Mouse (Mus musculus): ENCODE results near the gene Cxcl14. TPM values are rescaled to one million over a fixed set of nuclear protein-coding genes. Genes with fewer than 3 reads are reported as not detected.

Gene Cxcl14
- 0.08 and 0.16 TPM in 2 replicates for polyA plus RNA-seq (2015; fragmentation: Nextera tagmentation; extraction: Ambion mirVana)

GRCm38 (mm10) chr13:56295943-56296658, at the start of gene Cxcl14:
Gene Cxcl14 (minus strand): TSS chr13:56296551.
- Histone ChIP-seq H3K36me3 (replicated peaks) (no peaks in the 10 kb centered on the region), H3K4me2 (peak within 1 kb of the TSS; percentile 20; the same call in 1 of the 2 replicates), H3K9ac (no peak within 1 kb of the TSS), H3K4me3 (replicated peaks) (0 out of 2 replicates have a peak within 1 kb of the TSS, but pooled peaks have one; percentile 1), H3K4me1 (replicated peaks) (no peaks in the 10 kb centered on the region), H3K27ac (replicated peaks) (no peak within 1 kb of the TSS), H3K9me3 (replicated peaks) (no peaks in the 10 kb centered on the region), H3K27me3 (peaks cover 78% of the 10 kb centered on the region)
- 2% methylated on average over 70 of the region's 76 CpGs for WGBS (ENCODE audit: insufficient replicate concordance)
- ATAC-seq (ENCODE audit: insufficient read depth) = no peak

DNA sequence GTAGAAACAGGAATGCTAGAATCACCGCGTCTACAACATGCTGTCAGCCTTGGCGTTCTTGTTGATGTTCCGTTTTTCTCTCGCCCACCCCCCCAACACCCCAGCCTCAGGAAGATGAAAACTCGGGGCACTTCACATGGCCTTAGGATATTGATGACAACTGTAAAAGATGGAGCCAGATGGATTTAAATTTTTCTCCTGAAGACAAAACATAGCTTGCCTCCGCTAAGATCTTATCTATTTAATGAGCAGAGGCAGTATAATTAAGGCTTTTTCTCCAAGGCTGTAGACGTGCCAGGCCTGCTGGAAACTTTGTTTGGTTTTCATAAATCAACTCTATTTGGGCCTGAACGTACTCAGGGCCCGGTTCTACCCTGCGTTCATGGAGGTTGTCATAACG, 48.0 kb upstream of the Cxcl14 start:
- H3K4me3 ChIP-seq (replicated peaks) = no peak overlapping the region
- H3K4me1 ChIP-seq (replicated peaks) = no peaks in the 10 kb centered on the region
- 73% methylated on average over 12 of the region's 12 CpGs for WGBS (ENCODE audit: insufficient replicate concordance)
- no peak overlapping the region for H3K9ac ChIP-seq
- H3K27me3 ChIP-seq = no peaks in the 10 kb centered on the region
- no peaks in the 10 kb centered on the region for H3K36me3 ChIP-seq (replicated peaks)
- ATAC-seq (ENCODE audit: insufficient read depth) = no peak
- H3K9me3 ChIP-seq (replicated peaks) = no peaks in the 10 kb centered on the region
- no peak overlapping the region for H3K4me2 ChIP-seq
- no peak overlapping the region for H3K27ac ChIP-seq (replicated peaks)

GRCm38 (mm10) chr13:56342491-56342890, 46.1 kb upstream of the Cxcl14 start:
- Histone ChIP-seq H3K36me3 (replicated peaks) (no peaks in the 10 kb centered on the region), H3K9me3 (replicated peaks) (no peaks in the 10 kb centered on the region), H3K9ac (no peak overlapping the region), H3K27me3 (no peaks in the 10 kb centered on the region), H3K27ac (replicated peaks) (no peak overlapping the region), H3K4me2 (no peak overlapping the region), H3K4me1 (replicated peaks) (no peaks in the 10 kb centered on the region), H3K4me3 (replicated peaks) (no peak overlapping the region)
- no peak for ATAC-seq (ENCODE audit: insufficient read depth)
- WGBS (ENCODE audit: insufficient replicate concordance) = 70% methylated on average over 10 of the region's 10 CpGs

DNA sequence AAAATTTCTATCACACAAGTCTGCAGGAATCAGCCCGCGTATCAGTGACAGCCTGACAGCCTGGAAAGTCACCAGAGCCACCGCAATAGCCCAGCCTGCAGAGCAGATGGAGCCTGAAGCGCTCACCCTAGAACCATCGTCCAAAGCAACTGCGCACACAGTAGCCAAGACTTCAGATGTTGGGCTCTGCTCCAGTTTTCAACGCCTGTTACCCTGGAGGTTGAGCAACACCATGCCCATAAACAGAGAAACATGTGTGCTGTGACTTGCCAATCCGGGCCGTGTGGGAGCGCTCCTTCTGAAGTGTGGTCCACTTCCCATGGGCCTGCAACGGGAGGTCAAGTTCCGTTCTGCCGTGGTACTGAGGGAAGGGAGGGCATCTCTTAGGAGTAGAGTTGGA, 44.2 kb upstream of the Cxcl14 start:
- H3K36me3 ChIP-seq (replicated peaks) = no peaks in the 10 kb centered on the region
- no peak for ATAC-seq (ENCODE audit: insufficient read depth)
- no peak overlapping the region for H3K4me2 ChIP-seq
- H3K9ac ChIP-seq = no peak overlapping the region
- H3K9me3 ChIP-seq (replicated peaks) = no peaks in the 10 kb centered on the region
- H3K4me1 ChIP-seq (replicated peaks) = no peaks in the 10 kb centered on the region
- no peak overlapping the region for H3K27ac ChIP-seq (replicated peaks)
- 79% methylated on average over 13 of the region's 13 CpGs for WGBS (ENCODE audit: insufficient replicate concordance)
- H3K4me3 ChIP-seq (replicated peaks) = no peak overlapping the region
- no peaks in the 10 kb centered on the region for H3K27me3 ChIP-seq

DNA sequence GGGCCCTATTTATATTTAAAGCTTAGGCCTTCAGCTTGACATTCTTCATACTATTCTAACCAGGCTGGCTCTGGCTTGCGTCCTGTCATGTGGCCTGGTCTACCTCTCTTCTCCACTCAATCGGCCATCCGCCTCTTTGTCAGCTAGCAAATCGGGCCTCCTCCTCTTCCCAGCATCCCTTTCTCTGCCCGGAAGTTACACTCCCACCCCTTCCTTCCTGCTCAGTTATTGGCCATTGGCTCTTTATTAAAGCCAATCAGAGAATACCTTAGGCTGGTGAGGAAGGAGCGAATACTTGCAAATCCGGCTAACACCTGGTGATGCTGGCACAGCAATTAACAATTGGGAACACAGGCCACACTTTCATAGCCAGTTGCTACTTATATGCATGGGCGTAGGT, 43.5 kb upstream of the Cxcl14 start:
- Histone ChIP-seq H3K4me3 (replicated peaks) (no peak overlapping the region), H3K27ac (replicated peaks) (no peak overlapping the region), H3K36me3 (replicated peaks) (no peaks in the 10 kb centered on the region), H3K27me3 (no peaks in the 10 kb centered on the region), H3K4me2 (no peak overlapping the region), H3K9me3 (replicated peaks) (no peaks in the 10 kb centered on the region), H3K4me1 (replicated peaks) (no peaks in the 10 kb centered on the region), H3K9ac (no peak overlapping the region)
- 60% methylated on average over 8 of the region's 8 CpGs for WGBS (ENCODE audit: insufficient replicate concordance)
- ATAC-seq (ENCODE audit: insufficient read depth) = no peak

DNA sequence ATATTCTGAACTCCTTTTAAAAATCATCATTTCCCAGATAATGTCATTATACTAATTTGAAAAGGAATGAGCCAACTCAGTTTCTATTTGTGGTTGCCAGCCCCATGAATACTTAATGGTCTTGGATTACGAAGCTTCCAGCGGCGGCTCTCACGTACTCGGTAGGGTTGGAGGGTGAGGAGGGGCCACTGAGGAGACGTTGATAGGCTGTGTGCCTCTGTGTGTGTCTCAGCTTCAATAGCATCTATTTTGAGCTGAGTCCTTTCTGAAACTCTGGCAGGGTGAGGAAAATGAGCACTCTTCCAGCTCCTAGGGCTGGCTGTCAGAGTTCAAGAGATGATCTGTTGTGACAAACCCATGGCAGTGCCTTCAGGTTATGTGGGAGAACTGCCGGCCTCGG, 40.6 kb upstream of the Cxcl14 start:
- Histone ChIP-seq H3K4me3 (replicated peaks) (no peak overlapping the region), H3K9ac (no peak overlapping the region), H3K4me2 (no peak overlapping the region), H3K4me1 (replicated peaks) (no peaks in the 10 kb centered on the region), H3K9me3 (replicated peaks) (no peaks in the 10 kb centered on the region), H3K36me3 (replicated peaks) (no peaks in the 10 kb centered on the region), H3K27ac (replicated peaks) (no peak overlapping the region), H3K27me3 (no peaks in the 10 kb centered on the region)
- ATAC-seq (ENCODE audit: insufficient read depth) = no peak
- 58% methylated on average over 8 of the region's 8 CpGs for WGBS (ENCODE audit: insufficient replicate concordance)

DNA sequence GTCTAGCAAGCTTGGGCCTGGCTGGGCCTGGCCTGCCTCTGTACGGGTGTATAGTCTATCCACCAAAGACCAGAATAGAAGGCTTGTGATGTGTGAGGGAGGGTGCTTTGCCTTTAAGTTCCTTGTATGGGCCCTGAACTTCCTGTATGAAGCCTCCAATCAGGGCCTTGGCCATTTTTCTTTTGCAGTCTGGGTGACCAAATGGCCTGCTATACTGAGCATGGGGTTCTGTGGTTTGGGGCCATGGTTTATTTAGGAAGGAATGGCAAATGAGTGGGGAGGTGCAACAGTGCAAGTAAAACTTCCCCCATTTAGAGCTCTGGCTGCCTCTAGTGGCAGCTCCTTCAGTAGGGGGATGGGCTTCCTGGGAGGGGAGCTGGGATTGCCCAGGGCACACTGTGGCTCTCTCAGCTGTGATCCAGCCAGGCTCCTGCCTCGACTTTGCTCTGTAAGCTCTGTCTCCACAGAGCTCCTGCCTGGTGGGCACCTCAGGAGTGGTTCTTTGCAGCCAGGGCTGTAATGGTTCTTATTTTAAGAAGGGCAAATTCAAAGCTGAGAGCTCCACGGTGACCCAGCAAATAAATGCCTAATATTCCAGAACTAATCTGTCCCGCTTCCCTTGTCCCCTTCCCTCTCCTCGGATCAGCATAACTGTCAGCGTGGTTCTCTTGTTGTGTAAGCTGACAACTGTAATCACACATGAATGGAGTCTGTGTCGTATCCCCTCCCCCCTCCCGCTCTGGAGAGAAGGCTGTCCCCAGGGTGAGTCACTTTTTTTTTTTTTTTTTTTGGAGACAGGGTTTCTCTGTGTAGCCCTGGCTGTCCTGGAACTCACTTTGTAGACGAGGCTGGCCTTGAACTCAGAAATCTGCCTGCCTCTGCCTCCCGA, 38.7 kb upstream of the Cxcl14 start:
- no peaks in the 10 kb centered on the region for H3K36me3 ChIP-seq (replicated peaks)
- 41% methylated on average over 10 of the region's 10 CpGs for WGBS (ENCODE audit: insufficient replicate concordance)
- H3K9ac ChIP-seq = no peak overlapping the region
- ATAC-seq (ENCODE audit: insufficient read depth) = no peak
- no peak overlapping the region for H3K4me3 ChIP-seq (replicated peaks)
- no peaks in the 10 kb centered on the region for H3K4me1 ChIP-seq (replicated peaks)
- no peak overlapping the region for H3K4me2 ChIP-seq
- H3K27me3 ChIP-seq = no peaks in the 10 kb centered on the region
- H3K9me3 ChIP-seq (replicated peaks) = no peaks in the 10 kb centered on the region
- no peak overlapping the region for H3K27ac ChIP-seq (replicated peaks)

DNA sequence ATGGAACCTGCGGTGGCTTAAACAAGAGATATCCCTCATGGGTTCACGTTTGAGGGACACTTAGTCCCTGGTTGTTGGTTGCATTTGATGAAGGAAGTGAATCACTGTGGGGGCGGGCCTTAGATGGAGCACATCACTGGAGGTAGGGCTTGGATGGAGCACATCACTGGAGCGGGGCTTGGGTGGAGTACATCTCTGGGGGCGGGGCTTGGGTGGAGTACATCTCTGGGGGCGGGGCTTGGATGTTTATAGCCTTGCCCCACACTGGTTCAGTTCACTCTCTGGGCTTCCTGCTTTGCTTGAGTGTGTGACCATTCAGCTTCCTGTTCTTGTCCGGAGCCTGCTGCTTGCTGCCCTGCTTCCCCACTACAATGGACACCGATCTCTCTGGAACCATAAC, 37.9 kb upstream of the Cxcl14 start:
- Histone ChIP-seq H3K36me3 (replicated peaks) (no peaks in the 10 kb centered on the region), H3K9me3 (replicated peaks) (no peaks in the 10 kb centered on the region), H3K27ac (replicated peaks) (no peak overlapping the region), H3K9ac (no peak overlapping the region), H3K4me1 (replicated peaks) (no peaks in the 10 kb centered on the region), H3K4me3 (replicated peaks) (no peak overlapping the region), H3K4me2 (no peak overlapping the region), H3K27me3 (no peaks in the 10 kb centered on the region)
- no peak for ATAC-seq (ENCODE audit: insufficient read depth)
- WGBS (ENCODE audit: insufficient replicate concordance) = 51% methylated on average over 8 of the region's 8 CpGs

- no peak for ATAC-seq (ENCODE audit: insufficient read depth)
- H3K4me3 ChIP-seq (replicated peaks) = no peak overlapping the region
- H3K36me3 ChIP-seq (replicated peaks) = no peaks in the 10 kb centered on the region
- H3K4me1 ChIP-seq (replicated peaks) = no peaks in the 10 kb centered on the region
- no peaks in the 10 kb centered on the region for H3K27me3 ChIP-seq
- no peak overlapping the region for H3K4me2 ChIP-seq
- H3K9ac ChIP-seq = no peak overlapping the region
- H3K27ac ChIP-seq (replicated peaks) = no peak overlapping the region
- WGBS (ENCODE audit: insufficient replicate concordance) = 72% methylated on average over 6 of the region's 6 CpGs
- H3K9me3 ChIP-seq (replicated peaks) = no peaks in the 10 kb centered on the region
These were observed 36.0 kb upstream of the Cxcl14 start for GRCm38 (mm10) chr13:56332356-56332755.

- Histone ChIP-seq H3K27me3 (no peaks in the 10 kb centered on the region), H3K9ac (no peak overlapping the region), H3K36me3 (replicated peaks) (no peaks in the 10 kb centered on the region), H3K4me3 (replicated peaks) (no peak overlapping the region), H3K27ac (replicated peaks) (no peak overlapping the region), H3K4me1 (replicated peaks) (no peaks in the 10 kb centered on the region), H3K9me3 (replicated peaks) (no peaks in the 10 kb centered on the region), H3K4me2 (no peak overlapping the region)
- WGBS (ENCODE audit: insufficient replicate concordance) = 43% methylated on average over 10 of the region's 10 CpGs
- ATAC-seq (ENCODE audit: insufficient read depth) = no peak
These were observed 34.5 kb upstream of the Cxcl14 start for GRCm38 (mm10) chr13:56330603-56331455.

DNA sequence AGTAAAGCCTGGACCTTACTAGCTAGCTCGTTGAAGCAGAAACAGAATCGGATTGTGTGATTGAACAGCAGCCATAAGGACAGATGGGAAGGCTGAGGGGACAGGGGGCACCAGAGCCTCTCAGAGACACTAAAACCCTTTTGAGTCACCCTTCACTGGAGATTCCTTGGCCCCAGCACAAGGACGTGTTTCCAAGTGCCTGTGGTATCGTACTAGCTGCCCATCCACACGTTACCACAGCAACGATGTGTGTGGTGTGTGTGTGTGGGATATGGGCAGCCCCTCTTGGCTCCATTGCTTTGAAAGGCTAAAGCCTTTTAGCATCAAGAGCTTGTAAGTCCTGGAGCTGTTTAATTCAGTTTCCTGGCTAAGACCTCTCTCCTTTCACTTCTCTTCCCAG, 33.4 kb upstream of the Cxcl14 start:
- Histone ChIP-seq H3K9me3 (replicated peaks) (no peaks in the 10 kb centered on the region), H3K36me3 (replicated peaks) (no peaks in the 10 kb centered on the region), H3K27me3 (no peaks in the 10 kb centered on the region), H3K4me2 (no peak overlapping the region), H3K9ac (no peak overlapping the region), H3K4me1 (replicated peaks) (no peaks in the 10 kb centered on the region), H3K4me3 (replicated peaks) (no peak overlapping the region), H3K27ac (replicated peaks) (no peak overlapping the region)
- WGBS (ENCODE audit: insufficient replicate concordance) = 61% methylated on average over 6 of the region's 6 CpGs
- ATAC-seq (ENCODE audit: insufficient read depth) = no peak
